Mouse (Mus musculus): ENCODE measurements around the gene Atm.

GRCm38 (mm10) chr9:53404753-53405722, 131.5 kb downstream of the Atm start:
- TF ChIP-seq GATA1 (IDR thresholded peaks at IDR 0.05; ENCODE audit: borderline replicate concordance, low read length) (no peak), FLI1 (IDR thresholded peaks at IDR 0.05; ENCODE audit: low read length) (no peak)

All from megakaryocyte, embryonic 14.5 days (primary cell).